Mouse (Mus musculus) hindbrain, embryonic 11.5 days (tissue): ENCODE data around the gene Cdc42ep1. TPM values are rescaled to one million over a fixed set of nuclear protein-coding genes. Genes with fewer than 3 reads are reported as not detected.

ENCODE experiments used
- ATAC-seq: fragments of 200-750 bp; cut with Nextera tagmentation; 2 replicates; pipeline ENCODE4 v1.8.0; 2017; ENCODE audit warnings: mild to moderate bottlenecking, moderate TSS enrichment, moderate library complexity; ENCODE audit not compliant: low FRiP score
- DNase-seq: peaks from one replicate; pipeline ENCODE4 v3.0.0-alpha.2; 2015; ENCODE audit warnings: low spot score
- H3K27ac ChIP-seq: fragments of 300-500 bp; sonication (generic); 2 replicates; pipeline ENCODE4 v1.5.1; 2014; ENCODE audit warnings: mild to moderate bottlenecking, low read depth, low read length
- H3K27me3 ChIP-seq: fragments of 300-500 bp; sonication (generic); 2 replicates; pipeline ENCODE4 v1.6.1; 2014; ENCODE audit warnings: mild to moderate bottlenecking, low read length, moderate library complexity, mixed read lengths; ENCODE audit not compliant: control insufficient read depth, insufficient read depth
- H3K36me3 ChIP-seq: fragments of 300-500 bp; sonication (generic); 2 replicates; pipeline ENCODE4 v1.6.1; 2014; ENCODE audit warnings: mild to moderate bottlenecking, low read length, moderate library complexity, mixed read lengths; ENCODE audit not compliant: control insufficient read depth, insufficient read depth
- H3K4me1 ChIP-seq: fragments of 300-500 bp; sonication (generic); replicated peaks from 2 replicates; pipeline ENCODE4 v1.6.1; 2014; ENCODE audit warnings: low read length, mixed read lengths; ENCODE audit not compliant: control insufficient read depth, insufficient read depth
- H3K4me2 ChIP-seq: fragments of 300-500 bp; sonication (generic); replicated peaks from 2 replicates; pipeline ENCODE4 v1.6.1; 2014; ENCODE audit warnings: mild to moderate bottlenecking, low read depth, low read length
- H3K4me3 ChIP-seq: fragments of 300-500 bp; sonication (generic); 2 replicates; pipeline ENCODE4 v1.5.1; 2014; ENCODE audit warnings: low read depth, low read length
- H3K9ac ChIP-seq: fragments of 300-500 bp; sonication (generic); 2 replicates; pipeline ENCODE4 v1.6.1; 2014; ENCODE audit warnings: low read depth, low read length
- H3K9me3 ChIP-seq: fragments of 300-500 bp; sonication (generic); 2 replicates; pipeline ENCODE4 v1.6.1; 2016; ENCODE audit warnings: low read length; ENCODE audit not compliant: control insufficient read depth
- WGBS: fragments of 180-500 bp; shearing (Covaris S2); extraction: QIAGEN DNeasy Blood & Tissue Kit; methylation state at CpG from one replicate; pipeline ENCODE4 v1.1.7; 2014; 5-methylcytosine and 5-hydroxymethylcytosine counted together
- polyA plus RNA-seq: library from polyadenylated mRNA; unstranded; fragments of >200 nt; fragmentation: Nextera tagmentation; extraction: Ambion mirVana; gene quantifications from 2 replicates; pipeline ENCODE4 v1.2.1, GENCODE M21; 2014

Cdc42ep1 gene
- polyA plus RNA-seq, 1 experiment from 2014 or later, result 9.1 TPM

- Histone ChIP-seq H3K27me3 (peaks cover 23% of the 10 kb centered on the region), H3K4me3 (no peak overlapping the region), H3K4me2 (no peak overlapping the region), H3K9ac (no peak overlapping the region), H3K9me3 (no peaks in the 10 kb centered on the region), H3K27ac (no peak overlapping the region), H3K4me1 (peaks cover 8% of the 10 kb centered on the region; the same call in 1 of the 2 replicates), H3K36me3 (no peaks in the 10 kb centered on the region)
- ATAC-seq (no peak), DNase-seq (no peak)
- 12% methylated on average over 6 of the region's 6 CpGs for WGBS
These were observed 38.1 kb upstream of the Cdc42ep1 start for GRCm38 (mm10) chr15:78804326-78804725.

- Histone ChIP-seq H3K27me3 (peaks cover 23% of the 10 kb centered on the region), H3K4me2 (no peak overlapping the region), H3K9ac (no peak overlapping the region), H3K36me3 (no peaks in the 10 kb centered on the region), H3K4me1 (peaks cover 8% of the 10 kb centered on the region; the same call in 1 of the 2 replicates), H3K9me3 (no peaks in the 10 kb centered on the region), H3K27ac (no peak overlapping the region), H3K4me3 (no peak overlapping the region)
- 78% methylated on average over 2 of the region's 2 CpGs for WGBS
- ATAC-seq (no peak), DNase-seq (no peak)
These were observed 37.1 kb upstream of the Cdc42ep1 start for GRCm38 (mm10) chr15:78805351-78805750.

- peaks cover 8% of the 10 kb centered on the region; the same call in 1 of the 2 replicates for H3K4me1 ChIP-seq
- no peak for ATAC-seq
- H3K4me2 ChIP-seq, result no peak overlapping the region
- no peak for DNase-seq
- WGBS, result 36% methylated on average over 2 of the region's 2 CpGs
- H3K9me3 ChIP-seq, result no peaks in the 10 kb centered on the region
- H3K9ac ChIP-seq, result no peak overlapping the region
- H3K36me3 ChIP-seq, result no peaks in the 10 kb centered on the region
- peaks cover 18% of the 10 kb centered on the region for H3K27me3 ChIP-seq
- H3K4me3 ChIP-seq, result no peak overlapping the region
- H3K27ac ChIP-seq, result no peak overlapping the region
These were observed 35.8 kb upstream of the Cdc42ep1 start for GRCm38 (mm10) chr15:78806614-78807013.

- 76% methylated on average over 3 of the region's 3 CpGs for WGBS
- no peak overlapping the region for H3K4me2 ChIP-seq
- peaks cover 16% of the 10 kb centered on the region for H3K27me3 ChIP-seq
- no peak overlapping the region for H3K27ac ChIP-seq
- ATAC-seq (no peak), DNase-seq (no peak)
- H3K36me3 ChIP-seq, result no peaks in the 10 kb centered on the region
- no peak overlapping the region for H3K4me3 ChIP-seq
- peaks cover 8% of the 10 kb centered on the region; the same call in 1 of the 2 replicates for H3K4me1 ChIP-seq
- H3K9me3 ChIP-seq, result no peaks in the 10 kb centered on the region
- no peak overlapping the region for H3K9ac ChIP-seq
These were observed 35.3 kb upstream of the Cdc42ep1 start for GRCm38 (mm10) chr15:78807141-78807540.

GRCm38 (mm10) chr15:78808980-78809379, 33.4 kb upstream of the Cdc42ep1 start:
- no peaks in the 10 kb centered on the region for H3K36me3 ChIP-seq
- DNase-seq (no peak), ATAC-seq (no peak)
- H3K4me2 ChIP-seq, result no peak overlapping the region
- H3K9me3 ChIP-seq, result no peaks in the 10 kb centered on the region
- 75% methylated on average over 2 of the region's 2 CpGs for WGBS
- no peak overlapping the region for H3K27ac ChIP-seq
- peaks cover 2% of the 10 kb centered on the region for H3K27me3 ChIP-seq
- H3K9ac ChIP-seq, result no peak overlapping the region
- no peaks in the 10 kb centered on the region for H3K4me1 ChIP-seq
- no peak overlapping the region for H3K4me3 ChIP-seq

- Histone ChIP-seq H3K4me1 (no peaks in the 10 kb centered on the region), H3K27ac (no peak overlapping the region), H3K27me3 (no peaks in the 10 kb centered on the region), H3K36me3 (no peaks in the 10 kb centered on the region), H3K4me2 (no peak overlapping the region), H3K4me3 (no peak overlapping the region), H3K9me3 (no peaks in the 10 kb centered on the region), H3K9ac (no peak overlapping the region)
- WGBS, result 67% methylated on average over 9 of the region's 9 CpGs
- DNase-seq, result no peak
- no peak for ATAC-seq
These were observed 32.7 kb upstream of the Cdc42ep1 start for GRCm38 (mm10) chr15:78809739-78810138.

- 82% methylated on average over 9 of the region's 9 CpGs for WGBS
These were observed 32.3 kb upstream of the Cdc42ep1 start for GRCm38 (mm10) chr15:78810146-78810545.

GRCm38 (mm10) chr15:78813603-78814002, 28.8 kb upstream of the Cdc42ep1 start:
- Histone ChIP-seq H3K36me3 (no peaks in the 10 kb centered on the region), H3K27me3 (no peaks in the 10 kb centered on the region), H3K9me3 (no peaks in the 10 kb centered on the region), H3K9ac (no peak overlapping the region), H3K4me2 (no peak overlapping the region), H3K27ac (no peak overlapping the region), H3K4me3 (no peak overlapping the region), H3K4me1 (no peaks in the 10 kb centered on the region)
- DNase-seq, result no peak
- no peak for ATAC-seq
- 84% methylated on average over 4 of the region's 4 CpGs for WGBS

More at GRCm38 (mm10) chr15:78810146-78810545, 32.3 kb upstream of the Cdc42ep1 start:
- no peak for ATAC-seq
- no peak overlapping the region for H3K4me3 ChIP-seq
- no peak overlapping the region for H3K27ac ChIP-seq
- no peaks in the 10 kb centered on the region for H3K9me3 ChIP-seq
- H3K4me1 ChIP-seq, result no peaks in the 10 kb centered on the region
- no peak for DNase-seq
- H3K4me2 ChIP-seq, result no peak overlapping the region
- H3K9ac ChIP-seq, result no peak overlapping the region
- H3K27me3 ChIP-seq, result no peaks in the 10 kb centered on the region
- no peaks in the 10 kb centered on the region for H3K36me3 ChIP-seq

GRCm38 (mm10) chr15:78815314-78816073, 26.9 kb upstream of the Cdc42ep1 start:
- Histone ChIP-seq H3K4me1 (no peaks in the 10 kb centered on the region), H3K9me3 (no peaks in the 10 kb centered on the region), H3K4me3 (no peak overlapping the region), H3K27ac (no peak overlapping the region), H3K9ac (no peak overlapping the region), H3K4me2 (no peak overlapping the region), H3K27me3 (0 out of 2 replicates have a peak, but pooled peaks cover 2% of the 10 kb centered on the region), H3K36me3 (no peaks in the 10 kb centered on the region)
- 67% methylated on average over 11 of the region's 11 CpGs for WGBS
- DNase-seq (no peak), ATAC-seq (no peak)
